Mouse (Mus musculus): ENCODE results near the gene Unc5b. TPM values are rescaled to one million over a fixed set of nuclear protein-coding genes. Genes with fewer than 3 reads are reported as not detected.

Unc5b gene
- polyA plus RNA-seq (2012; rRNA removed), result 13.6 and 15.3 TPM in 2 replicates

DNA sequence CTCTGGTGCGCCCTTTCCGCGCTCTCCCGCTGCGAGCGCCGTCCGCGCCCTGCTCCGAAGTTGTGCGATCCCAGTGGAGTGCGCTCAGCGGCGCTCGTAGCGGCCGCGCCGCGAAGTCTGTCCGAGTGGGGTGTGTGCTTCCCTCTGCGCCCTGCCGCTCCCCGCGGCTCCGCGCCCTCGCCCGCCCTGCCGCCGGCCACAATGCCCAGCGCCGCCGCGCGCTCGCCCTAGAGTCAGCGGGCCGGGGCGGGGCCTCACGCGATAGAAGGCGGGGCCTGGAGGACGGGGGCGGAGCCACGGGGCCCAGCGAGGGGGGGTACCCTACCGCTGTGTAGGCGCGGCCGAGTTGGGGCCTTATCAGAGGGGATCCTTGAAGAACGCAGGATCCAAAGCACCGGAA lies at the start of gene Unc5b:
Gene Unc5b, minus strand, starts transcription at position 203 of the 400 bp plus-strand sequence.

DNA sequence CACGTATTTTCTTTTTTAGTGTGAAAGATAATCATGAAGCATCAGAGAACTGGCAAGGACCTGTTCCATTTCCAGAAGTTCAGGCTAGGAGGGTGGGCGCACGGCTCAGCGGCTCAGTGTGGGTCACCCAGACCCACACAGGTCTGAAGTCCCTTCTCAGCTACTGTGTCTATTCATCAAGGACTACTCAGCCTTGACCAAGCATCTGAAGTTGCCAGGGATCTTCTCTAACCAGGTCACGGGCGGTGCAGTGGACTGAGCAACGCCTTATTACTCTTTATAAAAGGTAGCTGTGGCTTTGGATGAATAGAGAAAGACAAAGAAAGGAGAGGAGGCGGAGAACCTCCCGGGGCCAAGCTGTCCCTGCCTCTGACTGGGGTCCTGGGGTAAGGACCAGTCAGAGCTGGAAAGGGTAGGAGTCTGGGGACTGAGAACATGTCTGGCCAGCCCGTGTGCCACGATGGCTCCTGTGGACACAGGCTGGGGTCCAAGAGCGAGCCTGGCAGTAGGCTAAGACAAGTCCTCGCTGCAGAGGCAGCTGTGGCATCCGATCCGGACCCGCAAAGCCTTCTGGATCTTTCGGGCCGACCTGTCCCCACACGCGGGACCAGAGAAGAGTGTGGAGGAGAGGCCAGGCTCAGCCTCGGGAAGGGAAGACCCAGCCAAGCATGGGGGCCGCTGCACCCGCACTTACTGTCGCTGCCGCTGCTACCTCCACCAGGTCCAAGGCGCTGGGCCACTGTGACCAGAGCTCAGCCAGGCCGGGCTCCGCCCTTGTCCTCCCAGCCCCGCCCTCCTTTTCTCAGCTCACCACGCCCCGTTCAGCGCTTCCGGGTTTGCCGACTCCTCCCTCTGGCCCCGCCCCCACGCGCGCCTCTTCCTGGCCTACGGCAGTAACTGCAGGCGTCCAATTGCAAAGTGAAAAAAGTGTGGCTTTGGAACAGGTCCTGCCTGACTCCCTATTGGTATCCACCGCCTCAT lies 79.1 kb downstream of the Unc5b start, which contains the start of gene Slc29a3:
Gene Slc29a3, minus strand, starts transcription at position 755 of the 981 bp plus-strand sequence.

Other genes starting within 250 kb of the Unc5b start
- 0.84 and 1.7 TPM in 2 replicates for gene Cdh23, start 135.1 kb downstream of the Unc5b start, polyA plus RNA-seq (2012; rRNA removed)
- gene Slc29a3, start 78.8 kb downstream of the Unc5b start, polyA plus RNA-seq (2012; rRNA removed), result 3.6 and 7.6 TPM in 2 replicates

All from central nervous system, embryonic 11.5 days (tissue).